Mouse (Mus musculus): ENCODE results near the gene Rabgap1l.

Rabgap1l gene

GRCm38 (mm10) chr1:160594066-160594465 is 198.9 kb downstream of the Rabgap1l start:
- DNase-seq (ENCODE audit: low spot score) = no peak

- DNase-seq (ENCODE audit: low spot score) = no peak
Observed at GRCm38 (mm10) chr1:160588911-160589590, 204.0 kb downstream of the Rabgap1l start.

GRCm38 (mm10) chr1:160579309-160580233 is 213.4 kb downstream of the Rabgap1l start:
- DNase-seq (ENCODE audit: low spot score) = no peak

- DNase-seq (ENCODE audit: low spot score) = no peak
Observed at GRCm38 (mm10) chr1:160576124-160576523, 216.9 kb downstream of the Rabgap1l start.

- no peak for DNase-seq (ENCODE audit: low spot score)
Observed at GRCm38 (mm10) chr1:160574039-160574438, 219.0 kb downstream of the Rabgap1l start.

- DNase-seq (ENCODE audit: low spot score) = no peak
Observed at GRCm38 (mm10) chr1:160566458-160566857, 226.6 kb downstream of the Rabgap1l start.

GRCm38 (mm10) chr1:160561381-160561780 is 231.6 kb downstream of the Rabgap1l start:
- DNase-seq (ENCODE audit: low spot score) = no peak

- no peak for DNase-seq (ENCODE audit: low spot score)
Observed at GRCm38 (mm10) chr1:160550636-160551035, 242.4 kb downstream of the Rabgap1l start.

GRCm38 (mm10) chr1:160547934-160548876 is 244.8 kb downstream of the Rabgap1l start:
- peak; percentile 55 for DNase-seq (ENCODE audit: low spot score)

- no peak for DNase-seq (ENCODE audit: low spot score)
Observed at GRCm38 (mm10) chr1:160535649-160536048, 257.4 kb downstream of the Rabgap1l start.

- DNase-seq (ENCODE audit: low spot score) = peak; percentile 55
Observed at GRCm38 (mm10) chr1:160534571-160535335, 258.3 kb downstream of the Rabgap1l start.

- DNase-seq (ENCODE audit: low spot score) = no peak
Observed at GRCm38 (mm10) chr1:160533209-160533820, 259.7 kb downstream of the Rabgap1l start.

- peak; percentile 49 for DNase-seq (ENCODE audit: low spot score)
Observed at GRCm38 (mm10) chr1:160531402-160531801, 261.6 kb downstream of the Rabgap1l start.

- DNase-seq (ENCODE audit: low spot score) = no peak
Observed at GRCm38 (mm10) chr1:160521918-160522317, 271.1 kb downstream of the Rabgap1l start.

GRCm38 (mm10) chr1:160520665-160521064 is 272.3 kb downstream of the Rabgap1l start:
- DNase-seq (ENCODE audit: low spot score) = no peak

- no peak for DNase-seq (ENCODE audit: low spot score)
Observed at GRCm38 (mm10) chr1:160519896-160520465, 273.0 kb downstream of the Rabgap1l start.

GRCm38 (mm10) chr1:160518552-160518951 is 274.5 kb downstream of the Rabgap1l start:
- no peak for DNase-seq (ENCODE audit: low spot score)

- DNase-seq (ENCODE audit: low spot score) = no peak
Observed at GRCm38 (mm10) chr1:160507766-160508165, 285.2 kb downstream of the Rabgap1l start.

- DNase-seq (ENCODE audit: low spot score) = no peak
Observed at GRCm38 (mm10) chr1:160496906-160497577, 296.0 kb downstream of the Rabgap1l start.

- no peak for DNase-seq (ENCODE audit: low spot score)
Observed at GRCm38 (mm10) chr1:160485731-160486130, 307.3 kb downstream of the Rabgap1l start.
